Mouse (Mus musculus) c-Kit-negative CD71-positive TER-119-positive erythroid progenitor cells, embryonic 14.5 days (primary cell): ENCODE measurements at regions not wholly inside any gene's neighbourhood (a gene's known extent, or its start where the extent isn't known, plus 50 kb on each side); places are given as distances from the start of the nearest gene placed in this dataset.
"Not testable (repeated sequence)": the region's sequence is repeated elsewhere in the genome, so short reads cannot be mapped to it uniquely, and the experiment has no call there.

ENCODE experiments used
- DNase-seq: peaks from one replicate; pipeline ENCODE4 v3.0.0-alpha.2; 2013; ENCODE audit warnings: low read depth, low spot score

DNA sequence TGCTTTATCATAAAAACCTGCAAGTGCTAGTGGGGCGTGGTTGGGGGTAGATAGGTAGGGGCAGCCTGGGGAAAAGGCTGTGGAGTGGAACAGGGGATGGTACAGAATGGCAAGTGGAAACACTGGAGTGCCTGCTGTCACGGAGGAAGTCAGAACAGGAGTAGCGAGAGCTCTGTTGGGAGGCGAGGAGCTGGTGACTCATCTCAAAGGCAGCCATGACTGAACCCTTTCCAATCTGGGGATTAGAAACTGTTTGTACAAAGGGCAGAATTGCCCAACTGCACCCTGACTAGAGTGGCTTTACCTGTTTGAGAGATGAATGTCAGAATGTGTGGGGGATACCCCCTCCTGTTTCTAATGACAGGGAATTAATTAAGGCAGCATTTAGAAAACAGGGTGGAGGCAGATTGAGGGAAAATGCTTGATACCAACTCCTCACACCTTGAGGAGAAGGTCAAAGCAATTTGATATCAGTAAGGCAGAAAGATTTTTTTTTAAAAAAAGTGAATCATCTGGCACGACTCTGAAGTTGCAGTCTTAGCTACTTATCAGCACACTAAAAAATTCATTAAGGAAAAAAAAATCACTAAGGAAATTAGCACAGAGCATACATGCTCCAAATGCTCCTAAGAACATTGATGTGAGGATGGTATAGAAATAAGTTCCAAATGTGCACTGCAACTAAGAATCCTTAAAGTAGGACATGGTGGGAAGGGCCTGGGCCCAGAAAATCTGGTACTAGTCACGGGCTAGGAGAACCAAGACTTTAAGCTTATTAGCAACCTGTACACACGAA is 54.7 kb upstream of the Usp25 start:
- no peak for DNase-seq

DNA sequence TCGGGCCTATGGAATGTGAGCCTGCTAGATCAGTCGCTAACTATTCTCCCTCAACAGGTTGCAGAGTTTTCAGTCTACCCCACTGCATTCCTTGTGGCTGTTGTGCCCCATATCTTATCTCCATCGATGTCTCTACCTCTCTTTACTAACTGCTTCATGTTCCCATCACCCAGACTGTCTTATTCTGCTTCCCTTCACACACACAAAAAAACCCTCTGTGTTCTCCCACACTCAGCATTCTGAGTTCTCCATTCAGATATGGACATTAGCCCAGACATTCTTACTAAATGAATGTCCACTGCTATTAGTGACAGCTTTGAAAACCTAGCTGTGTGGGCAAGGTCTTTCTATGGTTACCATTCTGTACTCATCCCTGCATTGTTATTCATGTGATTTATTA is 56.0 kb upstream of the Usp25 start:
- no peak for DNase-seq

DNA sequence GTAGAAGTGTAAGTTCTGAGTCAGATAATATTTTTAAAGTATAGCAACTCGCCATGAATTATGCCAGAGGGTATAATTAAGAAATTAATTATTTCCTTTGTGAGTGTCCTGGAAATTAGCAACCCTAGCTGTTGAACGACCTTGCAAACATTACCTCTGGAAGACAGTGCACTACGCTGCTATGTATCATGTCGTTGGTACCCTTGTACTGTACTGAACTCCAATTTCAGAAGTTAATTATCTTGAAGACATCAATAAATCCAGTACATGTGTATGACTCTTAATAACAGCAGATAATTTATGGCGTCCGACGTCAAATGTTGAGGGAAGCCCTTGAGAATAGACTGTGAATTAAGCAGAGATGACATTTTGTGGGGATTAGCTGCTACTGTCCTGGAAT is 56.4 kb upstream of the Usp25 start:
- no peak for DNase-seq

DNA sequence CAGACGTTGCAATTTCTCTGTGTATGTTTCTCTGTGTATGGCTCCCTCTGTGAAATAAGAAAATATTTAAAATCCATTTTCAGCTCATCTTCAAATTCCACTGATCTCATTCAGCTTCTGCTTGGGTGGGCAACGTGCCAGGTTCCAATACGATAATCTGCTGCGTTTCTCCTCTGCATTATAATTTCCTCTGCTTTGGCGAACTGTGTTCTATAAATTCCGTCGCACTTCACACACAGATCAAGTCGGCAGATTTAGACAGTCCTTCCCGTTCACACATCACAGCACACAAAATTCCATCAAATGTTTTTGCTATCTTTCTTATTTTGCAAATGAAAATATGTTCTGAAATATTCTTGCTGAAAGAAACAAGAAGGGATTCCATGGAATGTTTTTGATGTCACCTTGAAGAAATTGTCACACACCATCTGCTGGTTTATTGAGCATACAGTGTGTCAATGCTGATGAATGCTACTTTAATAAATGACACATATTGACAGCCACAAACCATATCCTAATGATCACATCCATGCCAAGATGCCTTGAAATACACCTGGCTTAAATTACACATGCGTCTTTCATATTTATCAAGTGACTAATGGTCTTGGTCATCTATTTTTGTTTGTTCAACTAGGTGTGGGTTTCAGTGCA is 62.5 kb upstream of the Usp25 start:
- DNase-seq, result no peak

DNA sequence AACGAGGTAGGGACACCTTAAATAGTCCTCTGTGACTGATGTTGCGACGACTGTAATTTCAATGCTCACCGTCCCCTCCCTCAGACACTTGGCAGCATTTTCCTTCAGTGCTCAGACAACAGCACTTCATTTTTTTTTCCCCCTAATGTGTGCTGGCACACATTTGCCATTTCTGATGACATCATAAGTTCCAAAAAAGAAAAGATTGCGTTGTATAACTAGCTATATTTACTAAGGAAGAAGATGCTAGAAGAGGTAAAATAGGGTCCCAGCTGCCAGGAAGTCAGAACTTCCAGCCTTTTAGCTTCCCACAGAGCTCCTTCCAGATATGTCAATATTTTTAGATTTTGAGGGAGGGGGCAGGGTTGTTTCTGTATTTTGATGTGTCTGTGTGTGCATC is 66.5 kb upstream of the Usp25 start:
- no peak for DNase-seq

DNA sequence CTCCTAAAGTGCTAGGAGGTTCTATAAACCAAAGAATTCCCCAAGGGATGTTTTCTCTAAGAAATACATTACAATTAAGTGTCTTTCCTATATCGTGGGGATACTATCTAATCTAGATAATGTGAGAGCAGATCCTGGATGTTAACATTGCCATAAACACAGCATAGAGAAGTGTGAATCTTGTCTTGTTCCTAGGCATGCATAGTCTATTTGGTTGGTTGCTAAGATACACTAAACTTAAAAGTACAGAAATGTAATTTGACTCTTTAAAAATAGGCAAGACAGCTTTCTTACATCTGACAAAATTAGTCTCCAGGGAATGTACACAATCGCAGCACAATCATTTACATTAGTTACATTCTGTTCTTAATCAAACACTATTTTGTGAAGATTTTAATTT is 75.4 kb upstream of the Usp25 start:
- DNase-seq, result no peak

DNA sequence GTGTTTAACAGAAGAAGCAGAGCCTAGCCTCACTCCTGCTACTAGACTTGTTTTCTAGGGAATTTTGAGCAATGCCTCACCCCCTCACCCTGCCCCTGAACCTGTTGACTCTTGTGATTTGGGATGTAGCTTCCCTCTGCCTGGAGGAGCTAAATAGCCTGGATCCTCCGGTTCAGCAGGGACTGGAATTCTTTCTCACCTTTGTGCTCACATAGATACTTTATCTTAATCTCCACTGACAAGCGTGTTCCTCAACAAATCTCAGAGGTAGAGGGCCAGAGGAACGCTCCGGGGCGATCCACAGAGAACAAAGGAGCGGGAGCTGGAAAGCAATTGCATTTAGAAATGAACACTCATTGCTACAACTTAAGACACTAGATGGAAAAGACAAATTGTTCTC is 85.6 kb upstream of the Usp25 start:
- DNase-seq, result no peak

DNA sequence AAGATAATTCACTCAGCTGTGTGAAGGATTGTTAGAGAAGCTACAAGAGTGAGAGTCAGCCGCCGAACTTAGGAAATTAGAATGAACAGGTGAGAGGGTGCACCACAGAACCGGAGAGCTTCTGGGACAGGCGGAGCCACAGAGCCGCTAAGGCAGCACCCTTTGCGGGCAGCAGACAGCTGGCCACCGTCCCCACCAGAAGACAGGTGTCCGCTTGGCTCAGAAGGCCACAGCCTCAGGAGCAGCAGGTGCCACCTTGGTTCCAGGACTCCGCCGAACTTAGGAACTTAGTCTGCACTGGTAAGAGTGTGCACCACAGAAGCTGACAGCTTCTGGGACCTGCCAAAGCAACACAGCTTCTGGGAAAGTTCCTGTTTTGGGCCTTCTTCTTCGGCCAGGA is 93.4 kb upstream of the Usp25 start:
- DNase-seq, result not testable (repeated sequence)

DNA sequence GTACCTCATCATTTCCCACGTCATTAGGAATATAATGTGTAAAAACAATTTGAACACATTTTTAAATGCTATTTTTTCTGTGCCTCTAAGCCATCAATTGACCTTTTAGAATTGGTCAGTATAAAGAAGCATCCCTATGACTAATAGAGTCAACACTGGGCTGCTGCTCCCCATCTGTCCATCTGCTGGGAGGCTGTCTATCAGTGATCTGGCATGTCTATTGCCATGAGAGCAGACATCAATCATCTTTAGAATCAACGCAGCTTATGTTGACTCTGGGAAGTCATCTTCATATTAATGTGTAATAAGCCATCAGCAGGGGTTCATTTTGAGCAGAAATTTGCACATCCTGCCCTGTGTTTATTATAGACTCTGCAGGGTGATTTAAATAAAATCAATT is 94.9 kb upstream of the Usp25 start:
- no peak for DNase-seq

DNA sequence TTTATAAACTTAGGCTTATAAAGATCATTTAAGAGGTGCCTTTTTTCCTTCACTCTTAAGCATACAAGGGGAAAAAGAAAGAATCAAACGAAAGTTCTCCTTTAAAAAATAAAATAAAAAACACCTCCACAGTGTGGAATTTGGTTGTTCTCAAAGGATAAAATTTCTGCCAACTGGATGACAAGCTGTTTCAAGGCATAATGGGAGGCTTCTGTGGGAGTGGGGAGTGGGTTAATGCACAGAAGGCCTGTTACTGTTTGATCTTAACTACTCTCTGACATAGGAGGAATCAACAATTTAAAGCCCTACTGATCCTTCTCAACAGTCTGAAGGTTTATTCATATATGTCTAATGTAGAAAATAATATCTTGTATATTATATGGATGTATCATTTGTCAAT is 99.2 kb upstream of the Usp25 start:
- no peak for DNase-seq

DNA sequence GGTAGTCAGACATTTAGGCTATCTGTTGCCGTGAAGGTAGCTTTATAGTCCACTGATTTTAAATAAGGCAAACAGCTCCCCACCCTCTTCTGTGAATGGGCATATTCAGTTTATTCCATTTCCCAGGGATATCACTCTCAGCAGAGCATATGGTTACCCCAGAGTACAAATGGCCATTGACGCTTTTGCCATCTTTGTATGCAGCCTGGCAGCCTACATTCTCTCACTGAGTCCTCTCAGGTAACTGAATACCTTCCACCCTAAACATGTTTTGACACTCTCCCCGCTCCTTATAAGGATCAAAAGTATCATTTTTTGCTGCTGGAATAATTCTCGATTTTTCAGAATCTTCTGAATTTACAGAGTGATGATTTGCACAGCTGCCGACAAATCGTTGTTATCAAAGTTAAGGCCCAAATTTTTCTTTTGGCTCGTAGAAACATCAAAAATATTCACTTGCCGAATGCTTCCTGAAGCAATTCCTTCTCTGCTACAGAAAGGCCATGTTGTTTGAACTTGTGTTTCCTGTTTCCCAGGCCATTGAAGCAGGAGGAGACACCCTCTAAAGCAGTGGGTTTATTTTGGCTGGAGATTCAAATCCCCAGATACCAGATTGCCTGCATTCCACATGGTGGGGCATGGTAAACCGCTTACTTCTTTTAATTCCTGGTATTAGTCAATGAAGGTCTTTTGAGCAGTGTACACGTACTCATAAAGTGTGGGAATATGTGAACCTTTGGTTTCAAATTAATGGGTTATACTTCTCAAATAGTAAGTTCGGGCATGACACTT is 108.1 kb upstream of the Usp25 start:
- DNase-seq, result no peak

DNA sequence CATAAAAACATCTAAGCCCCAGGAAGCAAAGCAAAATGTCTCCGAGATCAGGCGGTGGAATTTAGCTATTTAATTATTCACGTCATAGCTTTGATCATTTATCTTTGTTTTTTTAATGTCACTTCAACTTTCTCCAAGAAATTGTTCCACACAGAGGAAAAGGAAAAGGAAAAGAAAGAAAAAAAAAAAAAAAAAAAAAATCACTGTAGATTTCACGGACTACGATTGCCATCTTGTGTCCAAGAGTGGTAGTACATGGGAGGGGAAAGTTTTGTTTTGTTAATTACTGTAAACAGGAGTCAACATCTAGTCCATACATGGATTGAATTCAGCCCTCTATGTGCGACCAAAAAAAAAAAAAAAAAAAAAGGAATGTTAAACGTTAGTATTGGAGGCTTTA is 114.4 kb upstream of the Usp25 start:
- DNase-seq, result peak; percentile 4

DNA sequence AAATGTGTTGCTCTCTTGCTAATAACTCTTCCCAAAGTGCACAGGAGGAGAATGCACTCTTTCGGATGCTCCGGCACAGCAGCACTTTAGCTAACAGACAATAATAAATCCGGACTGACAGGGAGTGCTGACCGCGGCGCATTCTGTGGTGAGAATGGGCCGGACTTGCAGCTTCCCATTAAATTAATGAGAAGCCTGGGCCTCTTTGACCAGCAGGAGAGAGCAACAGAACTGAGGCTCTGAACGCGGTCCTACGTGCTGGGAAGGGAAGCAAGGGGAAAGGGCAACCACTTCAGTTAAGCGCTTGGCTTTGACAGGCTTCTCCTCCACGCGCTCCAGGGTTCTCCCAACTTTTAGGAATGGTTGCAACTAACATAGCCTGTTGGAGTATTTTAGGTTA is 117.2 kb upstream of the Usp25 start:
- DNase-seq, result no peak

DNA sequence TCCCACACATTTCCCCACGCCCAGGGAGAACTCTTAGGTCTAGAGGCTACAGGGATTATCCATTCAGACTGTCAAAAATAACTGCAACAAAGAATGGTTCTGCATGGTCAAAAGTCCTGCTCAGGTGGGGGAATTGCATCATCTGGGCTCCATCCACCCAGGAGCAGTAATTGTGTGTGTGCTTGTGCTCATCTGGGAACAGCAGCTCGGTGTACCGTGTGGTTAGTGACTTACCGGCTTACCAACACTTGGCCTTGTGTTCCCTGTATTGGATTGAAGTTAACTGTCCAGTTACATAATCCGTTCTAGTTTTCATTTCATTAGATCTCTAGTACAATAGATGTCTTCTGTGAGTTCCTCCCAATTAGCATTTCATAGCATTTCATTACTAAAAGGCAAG is 117.7 kb upstream of the Usp25 start:
- DNase-seq, result no peak

DNA sequence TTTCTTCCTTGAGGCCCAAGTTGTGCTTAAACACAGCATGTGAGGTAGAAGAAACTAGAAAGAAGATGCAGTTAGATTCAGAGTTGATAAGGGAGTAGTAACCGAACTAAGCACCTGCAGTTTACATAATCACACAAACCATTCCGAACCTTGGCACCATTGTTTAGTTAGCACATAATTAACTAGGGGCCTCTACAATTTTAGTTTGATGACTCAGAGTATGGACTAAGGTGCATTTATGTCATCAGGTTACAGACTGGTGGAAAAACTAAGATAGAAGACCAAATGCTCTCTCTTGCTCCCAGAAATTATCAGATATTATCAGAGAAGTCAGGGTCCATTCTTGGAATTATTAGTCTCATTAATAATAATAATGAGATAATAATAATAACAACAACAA is 134.9 kb upstream of the Usp25 start:
- no peak for DNase-seq

DNA sequence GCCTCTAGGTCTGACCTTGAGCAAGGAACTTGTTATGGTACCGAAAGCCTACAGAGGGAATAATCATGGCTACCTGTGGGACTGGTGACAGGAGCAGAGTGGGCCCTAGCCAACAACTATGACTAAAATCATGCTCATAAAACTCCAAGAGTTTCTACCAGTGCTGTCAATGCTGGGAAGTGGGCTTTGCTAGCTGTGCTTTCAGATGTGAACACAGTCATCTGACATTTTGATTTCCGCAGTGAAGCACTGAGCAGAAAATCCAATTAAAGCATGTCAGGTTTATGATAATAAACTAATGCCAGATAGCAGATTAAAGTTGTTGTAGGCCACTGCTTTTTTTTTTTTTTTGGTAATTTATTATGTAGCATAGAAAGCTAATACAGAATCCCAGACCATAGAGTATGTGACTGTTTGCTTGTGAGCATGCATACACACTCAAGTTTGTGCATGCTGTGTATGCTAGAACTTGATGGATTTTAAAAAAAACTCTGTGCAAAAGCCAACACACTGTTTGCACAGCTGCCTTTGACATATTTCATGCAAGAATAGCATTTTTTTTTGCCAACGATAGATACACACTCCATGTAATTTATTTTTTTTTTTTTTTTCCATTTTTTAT is 138.0 kb upstream of the Usp25 start:
- no peak for DNase-seq

DNA sequence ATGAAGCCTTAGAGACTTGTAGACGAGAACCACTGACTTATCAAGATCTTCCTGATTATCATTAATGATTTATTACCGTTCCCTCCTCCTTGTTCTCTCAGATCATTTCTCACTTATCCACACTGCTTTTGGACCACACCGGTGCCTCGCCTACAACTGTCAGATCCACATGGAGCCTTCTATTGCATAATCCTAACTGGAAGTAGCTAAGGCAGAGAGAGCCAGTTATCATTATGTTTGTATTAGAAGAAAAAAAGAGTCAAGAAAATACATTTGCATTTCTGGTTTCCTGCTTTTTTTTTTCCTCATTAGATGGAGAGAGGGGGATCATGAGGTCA is 147.1 kb upstream of the Usp25 start:
- no peak for DNase-seq

DNA sequence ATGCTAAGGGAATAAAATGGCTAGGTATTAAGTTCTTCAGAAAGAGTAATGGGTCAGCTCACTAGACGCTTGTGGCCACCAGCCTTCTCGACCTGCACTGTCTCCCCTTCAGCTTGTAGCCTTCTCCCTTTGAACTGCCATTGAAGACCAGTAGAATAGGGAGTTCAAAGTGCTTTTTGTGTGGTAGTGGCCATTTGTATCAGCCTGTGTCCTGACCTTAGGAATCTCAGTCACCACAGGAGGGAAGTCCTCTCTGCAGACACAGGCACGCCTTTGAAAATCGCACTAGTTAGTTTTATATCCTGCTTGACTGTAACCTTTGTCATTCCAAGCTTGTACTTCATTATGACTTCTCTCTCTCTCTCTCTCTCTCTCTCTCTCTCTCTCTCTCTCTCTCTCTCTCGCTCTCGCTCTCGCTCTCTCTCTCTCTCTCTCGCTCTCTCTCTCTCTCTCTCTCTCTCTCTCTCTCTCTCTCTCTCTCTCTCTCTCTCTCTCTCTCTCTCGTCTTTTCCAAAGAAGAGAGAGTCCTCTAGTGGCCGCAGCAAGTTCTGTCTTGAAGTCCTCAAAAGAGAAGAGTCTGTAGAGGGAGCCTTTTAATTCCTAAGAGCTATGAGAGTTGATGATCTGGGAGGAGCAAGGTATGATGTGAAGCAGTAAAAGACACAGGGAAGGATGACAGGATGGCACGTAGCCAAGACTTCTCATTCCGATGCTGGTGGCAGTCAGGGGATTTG is 147.6 kb upstream of the Usp25 start:
- no peak for DNase-seq

DNA sequence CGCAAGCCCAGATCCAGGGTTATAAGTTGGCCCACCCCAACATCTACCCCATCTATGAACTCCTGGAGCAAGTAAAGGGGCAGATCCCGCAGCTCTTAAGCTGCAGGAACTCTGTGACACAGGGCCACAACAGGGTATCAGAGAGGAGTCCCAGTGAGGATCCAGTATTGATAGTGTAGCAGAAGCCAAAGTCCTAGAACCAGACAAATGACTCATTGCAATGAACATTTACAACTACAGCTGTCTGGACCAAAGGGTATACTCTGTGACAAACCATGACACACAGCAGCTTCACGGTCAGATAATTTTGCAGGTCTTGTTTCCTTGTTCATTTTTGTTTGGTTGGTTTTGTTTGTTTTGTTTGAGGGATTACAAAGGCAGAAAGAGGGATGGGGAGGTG is 149.1 kb upstream of the Usp25 start:
- DNase-seq, result no peak

DNA sequence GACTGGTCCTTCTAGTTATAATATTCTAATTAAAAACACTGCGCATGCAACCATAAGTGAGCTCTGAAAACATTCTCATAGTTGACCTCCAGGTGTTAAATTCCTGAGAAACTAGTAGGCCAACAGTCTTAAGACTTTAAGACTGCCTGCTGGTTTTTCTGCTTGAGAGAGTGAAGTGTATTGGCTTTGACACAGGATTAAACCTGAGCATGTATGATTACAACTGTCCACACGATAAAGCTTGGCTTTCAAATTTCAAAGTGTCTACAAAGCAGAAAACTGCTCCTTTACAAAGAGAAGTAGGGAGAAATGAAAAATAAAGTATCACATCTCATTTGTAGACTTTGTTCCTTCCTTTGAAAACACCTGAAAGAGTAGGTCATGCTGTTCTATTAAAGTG is 157.7 kb upstream of the Usp25 start:
- no peak for DNase-seq

DNA sequence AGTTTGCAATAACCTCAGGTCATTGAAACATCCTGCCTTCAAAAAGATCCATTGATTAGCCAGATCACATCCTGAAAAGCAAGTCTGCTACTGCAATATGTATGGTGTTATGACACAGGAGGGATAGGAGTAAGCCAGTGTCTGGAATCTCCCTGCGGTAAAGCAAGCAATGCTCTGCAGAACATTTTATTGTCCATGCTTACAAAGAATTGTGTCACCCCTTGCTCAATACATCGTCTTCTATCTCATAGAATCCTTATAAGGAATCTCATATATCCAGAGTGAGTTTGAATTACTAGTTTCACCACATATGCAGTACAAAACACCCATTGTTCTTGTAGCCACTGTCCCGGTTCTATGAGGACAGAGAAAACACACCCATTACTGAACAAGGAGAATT is 162.1 kb upstream of the Usp25 start:
- no peak for DNase-seq

DNA sequence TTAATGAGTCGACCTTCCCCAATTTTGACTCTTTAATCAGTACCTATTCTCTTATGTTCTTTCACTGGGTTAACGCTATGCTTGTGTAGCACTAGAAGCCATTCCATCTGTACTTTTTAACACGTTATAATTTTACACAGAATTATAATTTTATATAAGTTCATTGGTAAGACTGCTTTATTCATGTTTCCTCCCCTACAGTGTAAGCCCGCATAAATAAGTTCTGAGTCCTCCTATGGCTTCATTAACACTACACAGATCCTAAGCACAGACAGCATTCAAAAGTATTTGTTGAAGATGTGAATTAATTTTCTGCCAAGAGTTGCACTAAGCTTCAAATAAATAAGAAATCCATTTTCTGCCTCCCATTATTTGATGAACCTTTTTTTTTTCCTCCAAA is 176.1 kb upstream of the Usp25 start:
- DNase-seq, result no peak
